Mouse (Mus musculus): ENCODE results near the gene Bdh2. TPM values are rescaled to one million over a fixed set of nuclear protein-coding genes. Genes with fewer than 3 reads are reported as not detected.
A peak's percentile ranks its signal among the peaks of the same experiment; 100 is the strongest.

Bdh2 gene
- total RNA-seq, 2 experiments from 2014 or later = not detected

- no peak for ATAC-seq (replicated peaks; ENCODE audit: low FRiP score, low TSS enrichment, poor library complexity, severe bottlenecking)
Observed at GRCm38 (mm10) chr3:135349022-135349421, 68.0 kb downstream of the Bdh2 start.

GRCm38 (mm10) chr3:135351857-135352256 lies 70.8 kb downstream of the Bdh2 start:
- ATAC-seq (replicated peaks; ENCODE audit: low FRiP score, low TSS enrichment, poor library complexity, severe bottlenecking) = peak; percentile 88

Other genes starting within 250 kb of the Bdh2 start
- gene Cenpe, start 68.7 kb upstream of the Bdh2 start, total RNA-seq (2014; fragmentation: Nextera tagmentation) = 28.0 and 45.2 TPM in 2 replicates
- gene Cenpe, start 68.7 kb upstream of the Bdh2 start, total RNA-seq (2017) = 58.5 and 68.5 TPM in 2 replicates
- gene Slc9b2, start 26.5 kb downstream of the Bdh2 start, total RNA-seq (2014; fragmentation: Nextera tagmentation) = 0.04 TPM in 1 of 2 replicates, not detected in the other
- not detected in 2 replicates for gene Slc9b2, start 26.5 kb downstream of the Bdh2 start, total RNA-seq (2017)
- not detected in 2 replicates for gene Slc9b1, start 66.8 kb downstream of the Bdh2 start, total RNA-seq (2014; fragmentation: Nextera tagmentation)
- not detected in 2 replicates for gene Slc9b1, start 66.8 kb downstream of the Bdh2 start, total RNA-seq (2017)
- 45.4 and 46.4 TPM in 2 replicates for gene Cisd2, start 142.7 kb downstream of the Bdh2 start, total RNA-seq (2014; fragmentation: Nextera tagmentation)
- gene Cisd2, start 142.7 kb downstream of the Bdh2 start, total RNA-seq (2017) = 41.5 and 44.2 TPM in 2 replicates
- gene Ube2d3, start 156.9 kb downstream of the Bdh2 start, total RNA-seq (2014; fragmentation: Nextera tagmentation) = 296 and 439 TPM in 2 replicates
- gene Ube2d3, start 156.9 kb downstream of the Bdh2 start, total RNA-seq (2017) = 697 and 1,018 TPM in 2 replicates
- 7.0 and 10.7 TPM in 2 replicates for gene Manba, start 204.4 kb downstream of the Bdh2 start, total RNA-seq (2014; fragmentation: Nextera tagmentation)
- gene Manba, start 204.4 kb downstream of the Bdh2 start, total RNA-seq (2017) = 16.4 and 22.3 TPM in 2 replicates

Data from megakaryocyte-erythroid progenitor cell, adult 5-6 weeks (primary cell).